Mouse (Mus musculus) megakaryocyte, embryonic 14.5 days (primary cell): ENCODE measurements at regions not wholly inside any gene's neighbourhood (a gene's known extent, or its start where the extent isn't known, plus 50 kb on each side); places are given as distances from the start of the nearest gene placed in this dataset.

Experiments
- FLI1 ChIP-seq: IDR thresholded peaks from 2 replicates; pipeline ENCODE4 v1.6.1; 2012; ENCODE audit warnings: low read length, inconsistent platforms, mixed read lengths
- GATA1 ChIP-seq: IDR thresholded peaks from 3 replicates; pipeline ENCODE4 v1.6.1; 2012; ENCODE audit warnings: mixed read lengths, low read length, inconsistent platforms, borderline replicate concordance

- TF ChIP-seq GATA1 = no peak
- no peak for TF ChIP-seq FLI1
Observed at GRCm38 (mm10) chr17:85563391-85563790, 50.0 kb upstream of the Six3 start.
